17 mouse cellular contexts compared by ENCODE assay signal in genomic region chr13:42574189-42574588, GRCm38 (mm10).
"Had no signal": no experiment of that assay in that cellular context is flagged by ENCODE, and none has a peak within 500 bp of the region (broad histone marks: within the 10 kb centered on the region; RNA-seq: fewer than 3 reads in every experiment).

No protein-coding gene starts in this region.

- H3K9ac ChIP-seq: intestine, embryonic 15.5 days; kidney, embryonic 15.5 days; limb, embryonic 12.5 days; liver, embryonic 13.5 days; liver, postnatal 0 days; midbrain, embryonic 15.5 days; neural tube, embryonic 13.5 days had no signal

- H3K36me3 ChIP-seq: intestine, embryonic 15.5 days; kidney, embryonic 15.5 days; limb, embryonic 12.5 days; liver, embryonic 13.5 days; midbrain, embryonic 10.5 days; midbrain, embryonic 15.5 days; neural tube, embryonic 13.5 days had no signal

- H3K9me3 ChIP-seq: intestine, embryonic 15.5 days; kidney, embryonic 15.5 days; limb, embryonic 12.5 days; liver, embryonic 13.5 days; midbrain, embryonic 10.5 days; midbrain, embryonic 15.5 days; neural tube, embryonic 13.5 days had no signal

- H3K4me2 ChIP-seq: intestine, embryonic 15.5 days; kidney, embryonic 15.5 days; limb, embryonic 12.5 days; liver, embryonic 13.5 days; midbrain, embryonic 15.5 days; neural tube, embryonic 13.5 days had no signal

- H3K4me3 ChIP-seq: intestine, embryonic 15.5 days; kidney, embryonic 15.5 days; limb, embryonic 12.5 days; liver, embryonic 13.5 days; midbrain, embryonic 10.5 days; midbrain, embryonic 15.5 days; neural tube, embryonic 13.5 days had no signal

- H3K27ac ChIP-seq: intestine, embryonic 15.5 days; kidney, embryonic 15.5 days; limb, embryonic 12.5 days; liver, embryonic 13.5 days; midbrain, embryonic 10.5 days; midbrain, embryonic 15.5 days; neural tube, embryonic 13.5 days had no signal

- DNase-seq: kidney, adult 18-20 months; kidney, postnatal 25 days; layer of hippocampus, adult 9-11 months; liver; liver, embryonic 13.5 days; liver, postnatal 0 days; retina, postnatal 1 day; right cerebral cortex, postnatal 4 days; spleen, adult 18-20 months; thymus, adult 18-20 months; thymus, postnatal 14 days had no signal

- H3K27me3 ChIP-seq: intestine, embryonic 15.5 days; kidney, embryonic 15.5 days; limb, embryonic 12.5 days; liver, embryonic 13.5 days; midbrain, embryonic 15.5 days; neural tube, embryonic 13.5 days had no signal

- ATAC-seq: intestine, embryonic 15.5 days; liver, postnatal 0 days; midbrain, embryonic 15.5 days had no signal

- H3K4me1 ChIP-seq: limb, embryonic 12.5 days; liver, embryonic 13.5 days; midbrain, embryonic 10.5 days; midbrain, embryonic 15.5 days; neural tube, embryonic 13.5 days had no signal
